Mouse (Mus musculus): ENCODE results near the gene Cryba4.
A peak's percentile ranks its signal among the peaks of the same experiment; 100 is the strongest.

Gene Cryba4

DNA sequence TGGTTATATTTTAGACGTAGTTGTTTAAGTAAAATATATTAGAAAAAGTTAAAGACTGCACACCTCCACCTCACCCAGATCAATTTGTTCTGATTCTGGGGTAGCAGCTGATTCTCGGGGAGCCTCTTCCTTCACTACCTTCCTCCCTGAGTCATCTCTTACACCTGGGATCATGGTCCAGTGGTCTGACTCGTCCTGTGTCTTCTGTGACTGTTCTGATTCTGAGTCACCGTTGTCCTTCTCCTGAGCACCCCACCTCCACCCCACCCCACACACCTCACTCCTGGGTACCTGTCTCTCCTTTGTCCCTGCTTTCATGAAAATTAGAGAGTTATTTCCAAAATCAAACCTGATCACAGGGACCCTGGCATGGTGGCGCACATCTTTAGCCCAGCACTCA, 12.8 kb upstream of the Cryba4 start:
- no peak for DNase-seq (ENCODE audit: low spot score)

DNA sequence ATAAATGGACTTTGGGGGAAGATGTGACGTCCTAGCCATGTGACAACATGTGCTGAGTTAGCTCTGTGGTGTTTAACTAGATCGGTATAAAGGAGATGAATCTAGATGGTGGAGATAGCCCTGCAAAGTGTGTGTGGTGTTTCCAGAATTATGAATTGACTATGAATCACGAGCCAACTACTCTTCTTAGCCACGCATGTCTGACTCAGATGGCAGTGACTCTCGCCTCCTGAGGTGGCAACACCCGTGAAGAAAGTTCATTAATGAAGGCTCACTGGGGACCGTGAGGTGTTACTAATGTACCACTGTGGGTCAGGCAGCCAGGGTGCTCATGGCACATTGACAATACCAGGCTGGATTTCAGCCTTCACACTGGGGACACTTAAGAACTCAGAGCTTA, 11.8 kb upstream of the Cryba4 start:
- no peak for DNase-seq (ENCODE audit: low spot score)

DNA sequence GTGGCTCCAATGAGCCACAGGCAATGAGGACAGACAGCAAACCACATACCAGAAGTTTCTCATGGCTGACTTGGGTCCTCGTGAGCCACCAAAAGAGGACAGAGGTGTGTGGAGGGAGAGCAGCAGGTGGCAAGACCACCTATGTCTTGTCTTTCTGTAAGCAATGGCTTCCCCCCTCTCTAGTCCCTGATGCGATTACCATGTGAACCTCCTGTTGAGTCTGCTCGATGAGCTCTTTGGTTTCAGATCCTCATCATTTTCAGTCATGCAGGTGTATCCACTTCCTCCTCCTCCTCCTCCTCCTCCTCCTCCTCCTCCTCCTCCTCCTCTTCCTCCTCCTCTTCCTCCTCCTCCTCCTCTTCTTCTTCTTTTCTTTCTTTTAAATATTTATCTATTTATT, 8.5 kb upstream of the Cryba4 start:
- no peak for DNase-seq (ENCODE audit: low spot score)

DNA sequence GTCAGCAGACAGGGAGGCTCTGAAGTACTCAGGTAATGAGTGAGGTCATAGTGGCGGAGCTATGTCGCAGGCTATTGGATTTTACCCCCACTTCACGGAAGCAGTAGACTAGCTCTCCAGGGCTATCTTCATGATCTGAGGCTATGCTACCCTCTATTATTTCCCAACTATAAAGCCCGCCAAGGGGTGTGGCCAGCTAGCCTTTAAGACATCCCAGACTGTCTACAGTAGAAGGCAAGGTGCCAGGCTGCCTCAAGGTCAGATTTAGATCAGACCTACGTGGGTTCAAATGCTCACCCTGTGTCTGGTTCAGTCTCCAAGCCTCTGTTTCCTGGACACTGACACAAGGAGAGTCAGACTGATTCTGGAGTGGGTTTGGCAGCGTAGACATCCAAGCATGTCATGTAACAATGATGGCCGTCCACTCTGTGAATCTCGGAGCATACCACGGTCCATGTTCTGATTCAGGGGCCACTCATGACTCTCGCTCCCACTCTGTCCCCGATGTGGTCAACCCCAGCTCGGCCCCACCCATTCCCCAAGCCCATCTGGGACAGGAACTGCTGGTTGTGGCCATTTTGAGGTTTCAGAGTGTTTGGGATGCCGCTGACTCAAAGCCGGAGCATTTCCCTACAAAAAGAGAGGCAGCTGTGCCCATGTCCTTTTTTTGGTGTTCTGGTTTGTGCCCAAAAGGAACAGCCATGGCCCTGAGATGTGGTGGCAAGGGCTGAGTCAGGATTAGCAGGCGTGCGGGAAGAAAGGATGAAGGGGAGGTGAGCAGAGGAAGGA, 7.7 kb upstream of the Cryba4 start:
- no peak for DNase-seq (ENCODE audit: low spot score)

DNA sequence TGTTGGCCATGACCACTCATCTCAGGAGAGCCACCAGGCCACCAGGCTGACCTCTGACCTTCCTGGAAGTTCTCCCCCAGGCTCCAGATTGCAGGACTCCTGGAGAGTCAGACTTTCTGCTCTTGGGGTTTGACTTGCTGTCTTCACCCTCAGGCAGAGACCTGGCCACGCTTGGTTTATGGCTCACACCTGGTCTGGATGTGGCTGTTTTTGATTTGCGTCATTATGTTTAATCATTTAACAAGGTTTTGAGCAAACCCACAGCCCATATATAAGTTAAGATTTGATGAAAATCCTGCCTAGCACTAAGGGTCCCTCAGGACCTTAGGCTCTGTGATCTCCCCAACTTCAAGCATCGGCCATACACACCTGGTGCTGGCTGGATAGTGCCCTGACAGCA, 5.6 kb upstream of the Cryba4 start:
- DNase-seq (ENCODE audit: low spot score): no peak

DNA sequence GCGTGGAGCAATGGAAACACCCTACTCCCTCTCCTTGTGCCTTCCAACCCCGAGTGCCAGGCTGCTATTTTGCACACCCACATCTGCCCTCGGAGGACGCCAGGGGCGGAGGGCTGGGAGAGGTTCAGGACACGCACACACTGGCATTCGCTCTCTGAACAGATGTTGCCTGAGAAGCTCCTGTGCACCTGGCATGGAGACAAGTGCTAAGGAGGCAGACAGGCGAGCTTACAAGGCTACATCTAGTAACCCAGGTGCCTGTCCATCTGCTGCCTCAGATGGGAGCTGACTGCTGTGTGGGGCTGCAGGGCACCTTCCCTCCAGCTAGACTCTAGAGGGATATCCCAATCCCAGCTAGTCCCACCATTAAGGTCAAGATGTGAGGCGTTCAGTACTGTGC, 4.1 kb upstream of the Cryba4 start:
- no peak for DNase-seq (ENCODE audit: low spot score)

DNA sequence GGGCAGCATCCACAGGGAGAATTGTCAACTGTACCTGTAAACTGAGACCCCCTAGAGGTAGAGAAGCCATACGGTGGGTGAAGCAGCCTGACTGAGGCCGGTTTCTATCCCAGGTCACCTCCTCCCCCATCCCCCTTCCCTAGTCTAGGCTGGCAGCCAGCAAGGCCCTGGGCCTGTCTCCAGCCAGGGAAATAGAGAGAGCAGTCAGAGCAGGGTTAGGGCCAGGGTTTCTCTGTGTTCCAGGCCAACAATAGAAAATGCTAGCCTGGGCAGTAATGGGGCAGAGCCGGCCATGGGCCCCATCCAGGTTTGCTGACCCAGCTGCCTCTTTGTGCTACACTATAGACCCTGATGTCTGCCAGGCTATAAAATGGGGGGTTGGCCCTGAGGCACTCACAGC, 3.1 kb upstream of the Cryba4 start, which contains the start of gene Crybb1:
Gene Crybb1 (plus strand): TSS at position 390 of the 400 bp plus-strand sequence.
- peak; percentile 61 for DNase-seq (ENCODE audit: low spot score)

DNA sequence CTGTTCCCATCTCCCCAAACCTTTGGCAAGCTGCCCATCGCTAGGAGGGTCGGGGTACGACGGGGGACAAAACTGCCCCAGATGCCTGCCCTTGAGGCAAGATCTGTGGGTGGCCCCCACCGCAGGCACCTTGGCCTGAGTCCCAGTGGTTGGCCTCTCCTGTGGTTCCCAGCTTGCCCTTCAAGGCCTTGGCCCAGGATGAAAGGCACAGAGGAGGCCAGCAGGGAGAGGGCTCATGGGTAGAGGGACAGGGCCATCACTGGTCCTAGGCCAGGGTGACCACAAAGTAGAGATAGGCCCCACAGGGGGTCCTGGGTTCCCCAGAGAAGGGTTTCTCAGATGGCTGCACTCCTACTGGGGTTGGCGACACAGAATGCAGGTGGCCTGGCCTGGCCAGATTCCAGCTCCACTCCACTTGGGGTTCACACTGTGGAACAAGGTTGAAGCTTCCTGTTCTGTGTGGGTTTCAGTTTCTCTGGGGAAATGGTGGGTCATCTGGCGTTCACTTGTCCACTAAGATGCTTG, 2.0 kb upstream of the Cryba4 start:
- peak; percentile 79 for DNase-seq (ENCODE audit: low spot score)

DNA sequence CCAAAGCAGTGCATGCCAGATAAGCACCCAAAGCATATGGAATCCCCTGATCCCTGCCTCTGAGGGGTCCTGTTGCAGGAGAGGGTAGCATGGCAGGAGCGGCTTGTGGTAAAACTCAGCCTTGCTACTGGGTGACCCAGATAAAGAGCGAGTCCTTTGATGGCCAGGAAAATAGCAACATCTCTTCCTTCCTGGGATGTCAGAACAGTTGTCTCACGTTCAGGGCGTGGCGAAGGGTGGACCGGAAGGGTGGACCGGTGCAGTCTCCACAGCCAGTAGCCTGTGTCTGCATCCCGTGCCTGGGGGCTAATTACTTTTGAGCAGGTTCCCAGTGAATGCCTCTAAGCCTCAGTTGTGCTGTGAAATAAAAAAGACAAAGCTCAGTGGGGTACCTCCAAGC, 851 bp upstream of the Cryba4 start:
- DNase-seq (ENCODE audit: low spot score): no peak

DNA sequence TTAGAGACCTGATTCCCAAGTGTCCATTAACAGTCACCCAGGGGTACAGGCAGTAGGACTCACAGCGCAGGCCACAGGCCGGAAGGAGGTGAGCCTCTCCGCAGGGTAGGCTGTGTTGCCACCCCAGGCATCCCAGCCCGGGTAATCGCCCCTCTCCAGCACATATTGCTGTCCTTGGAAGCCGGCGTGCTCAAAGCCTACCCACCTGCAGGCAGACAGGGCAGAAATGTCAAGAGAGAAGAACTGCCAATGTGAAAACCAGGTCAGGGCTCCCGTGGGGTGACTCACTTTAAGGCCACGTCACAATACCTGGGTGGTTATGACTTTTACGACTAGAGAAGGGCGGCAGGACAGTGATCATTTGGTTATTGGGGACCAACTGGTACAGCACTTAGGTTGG, 3.2 kb downstream of the Cryba4 start:
- DNase-seq (ENCODE audit: low spot score): no peak

DNA sequence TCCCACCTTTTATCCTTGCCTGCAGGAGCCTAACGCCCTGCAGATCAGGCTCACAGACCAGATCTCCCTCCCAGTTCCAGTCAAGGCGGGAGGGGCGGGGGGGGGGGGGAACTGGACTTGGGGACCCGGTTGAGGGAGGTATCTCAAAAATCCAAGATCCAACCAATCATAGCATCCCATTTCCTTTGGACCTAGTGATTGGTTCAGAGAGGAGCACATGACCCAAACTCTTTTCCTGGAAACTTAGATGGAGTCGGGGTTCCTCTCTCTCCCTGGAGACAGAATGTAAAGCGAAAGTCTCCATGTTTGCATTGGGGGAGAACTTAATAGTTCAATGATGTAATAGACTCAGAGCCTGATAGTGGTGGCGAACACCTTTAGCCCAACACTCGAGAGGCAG, 4.9 kb downstream of the Cryba4 start:
- DNase-seq (ENCODE audit: low spot score): no peak

DNA sequence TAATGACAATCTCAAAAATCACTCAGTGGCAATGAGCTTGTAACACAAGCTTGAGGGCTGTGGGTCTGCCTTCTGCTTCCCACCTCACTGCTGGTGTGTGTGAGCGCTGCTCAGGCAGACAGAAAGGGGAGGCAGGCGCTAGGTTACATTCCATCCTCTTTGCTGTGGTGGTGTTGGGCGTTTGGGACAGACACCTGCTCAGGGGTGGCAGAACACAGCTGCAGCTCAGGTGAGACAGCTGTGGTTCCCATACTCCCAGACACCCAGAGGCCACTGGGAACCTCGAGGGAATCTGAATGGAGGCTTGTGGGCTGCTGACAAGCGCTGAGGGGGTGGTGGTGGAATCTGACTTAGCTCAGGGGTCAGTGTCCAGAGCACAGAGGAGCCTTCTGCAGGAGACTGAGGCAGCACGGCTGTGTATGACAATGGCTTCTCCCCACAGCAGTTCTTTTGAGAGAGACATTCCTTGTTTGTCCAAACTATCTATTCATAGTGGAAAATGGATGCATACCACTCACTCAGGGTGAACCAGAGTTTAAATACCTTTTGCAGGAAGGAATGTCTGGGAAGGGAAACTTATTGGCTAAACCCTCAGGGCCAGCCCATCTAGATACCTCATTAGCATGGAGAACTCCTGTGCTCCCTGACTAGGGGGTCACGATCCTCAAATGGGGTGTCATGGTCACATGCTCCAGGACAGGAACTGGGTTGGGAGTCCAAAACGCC, 7.3 kb downstream of the Cryba4 start:
- no peak for DNase-seq (ENCODE audit: low spot score)

DNA sequence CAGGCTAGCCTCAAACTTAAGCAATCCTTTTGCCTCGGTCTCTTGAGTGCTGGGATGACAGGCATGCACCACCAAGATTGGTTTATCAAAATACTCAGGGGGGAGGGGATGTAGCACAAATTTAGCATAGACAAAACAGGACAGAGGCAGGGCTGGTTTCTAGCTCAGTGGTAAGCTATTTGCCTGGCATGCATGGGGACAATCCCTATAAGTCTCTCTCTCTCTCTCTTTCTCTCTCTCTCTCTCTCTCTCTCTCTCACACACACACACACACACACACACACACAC, 8.1 kb downstream of the Cryba4 start:
- DNase-seq (ENCODE audit: low spot score): no peak

DNA sequence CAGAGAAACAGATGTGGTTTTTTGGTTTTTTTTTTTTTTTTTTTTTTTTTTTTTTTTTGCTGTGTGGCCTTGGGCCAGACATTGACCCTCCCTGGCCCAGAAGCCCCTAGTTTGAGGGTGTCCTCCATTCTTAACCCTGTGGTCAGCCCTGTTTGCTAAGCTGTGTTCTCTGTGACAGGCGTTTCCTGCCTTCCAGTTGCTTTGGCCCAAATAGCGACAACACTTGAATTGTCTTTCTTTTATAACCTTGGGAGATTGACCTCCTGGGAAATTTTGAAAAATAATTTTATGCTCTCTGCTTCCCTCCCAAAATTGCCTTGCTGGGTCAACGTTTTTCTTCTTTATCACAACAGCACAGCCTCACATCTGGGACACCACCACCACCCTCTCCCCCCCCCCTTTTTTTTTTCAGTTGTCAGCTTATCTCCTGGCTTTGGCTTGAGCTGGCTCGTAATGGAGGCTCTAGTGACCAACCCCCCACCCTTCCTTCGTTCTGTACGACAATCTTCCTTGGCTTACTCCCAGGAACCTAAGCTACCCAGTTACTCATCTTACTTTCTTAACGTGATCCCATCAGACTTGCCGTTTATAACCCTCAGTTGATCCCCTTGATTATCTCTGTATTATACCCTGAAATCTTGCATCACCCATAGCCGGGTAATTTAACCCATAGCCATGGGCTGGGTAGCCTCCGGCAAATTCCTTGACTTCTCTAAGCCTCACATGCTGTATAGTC, 8.6 kb downstream of the Cryba4 start:
- DNase-seq (ENCODE audit: low spot score): no peak

DNA sequence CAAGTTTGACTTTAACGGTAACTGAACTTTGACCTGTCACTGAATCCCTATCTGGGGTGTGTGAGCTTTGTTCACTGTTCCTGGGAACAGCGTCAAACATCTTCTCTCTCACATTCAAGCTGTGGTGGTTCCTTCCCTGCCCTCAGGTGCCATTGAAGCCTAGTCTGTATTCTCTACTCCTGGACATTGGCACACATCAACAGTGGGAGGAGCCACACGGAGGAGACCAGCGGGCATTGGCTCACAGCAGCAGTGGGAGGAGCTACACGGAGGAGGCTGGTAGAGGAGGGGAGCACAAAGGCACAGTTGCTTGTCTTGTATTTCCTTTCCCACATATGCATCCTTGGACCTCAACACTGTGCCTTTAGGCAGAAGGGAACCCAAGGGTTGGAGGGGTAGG, 9.3 kb downstream of the Cryba4 start:
- DNase-seq (ENCODE audit: low spot score): no peak

DNA sequence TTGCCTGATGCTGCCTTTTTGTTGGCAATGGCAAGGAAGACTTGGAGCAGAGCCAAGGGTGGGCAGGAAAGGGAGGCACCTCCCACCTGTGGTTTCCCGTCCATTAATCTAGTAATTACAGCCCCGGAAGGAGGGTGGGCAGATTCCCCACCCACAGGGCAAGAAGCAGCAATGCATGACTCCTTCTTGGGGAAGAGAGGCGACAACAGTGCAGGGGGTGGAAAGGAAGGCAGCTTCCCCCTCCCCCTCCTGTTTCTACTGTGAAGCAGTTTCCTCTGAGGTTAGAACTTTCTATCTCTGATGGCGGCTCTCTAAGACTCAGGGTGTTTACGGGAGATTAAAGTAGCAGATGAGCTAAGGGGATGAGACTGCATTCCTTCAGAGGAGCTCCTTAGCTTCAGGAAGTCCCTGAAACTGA, 9.9 kb downstream of the Cryba4 start:
- no peak for DNase-seq (ENCODE audit: low spot score)

DNA sequence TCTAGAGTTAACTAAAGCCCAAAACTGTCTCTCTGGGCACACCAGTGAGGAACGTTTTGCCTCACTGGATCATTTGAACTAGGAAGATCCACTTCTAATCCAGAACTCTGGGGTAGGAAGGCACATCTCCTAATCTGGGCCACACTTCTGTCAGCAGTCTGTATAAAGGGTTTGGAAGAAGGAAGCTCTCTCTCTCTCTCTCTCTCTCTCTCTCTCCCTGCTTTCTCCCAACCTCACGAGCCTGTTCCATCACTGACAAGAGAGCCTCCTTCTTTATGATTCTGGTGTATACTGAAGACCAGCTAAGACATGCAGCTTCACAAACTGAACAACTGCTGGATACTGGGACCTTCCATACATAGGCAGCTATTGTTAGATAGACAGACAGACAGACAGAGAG, 10.5 kb downstream of the Cryba4 start:
- no peak for DNase-seq (ENCODE audit: low spot score)

DNA sequence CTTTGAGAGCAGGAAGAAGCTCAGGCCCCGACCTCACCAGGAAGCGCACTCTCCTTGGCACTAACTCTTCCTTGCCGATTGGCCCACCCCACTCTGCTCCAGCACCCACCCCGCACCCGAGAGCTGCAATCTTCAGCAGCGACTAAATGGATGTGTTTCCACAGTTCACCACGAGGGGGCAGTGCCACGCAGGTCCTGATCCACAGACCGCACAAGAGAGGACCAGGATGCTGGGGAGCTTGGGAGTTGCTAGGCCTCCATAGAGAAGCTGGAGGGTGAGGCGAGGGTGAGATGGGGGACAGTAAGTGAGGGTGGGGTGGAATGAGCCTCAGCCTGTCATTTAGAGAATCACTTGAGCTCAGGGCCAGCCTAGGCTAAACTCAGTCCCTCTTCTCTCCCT, 11.6 kb downstream of the Cryba4 start:
- DNase-seq (ENCODE audit: low spot score): peak; percentile 94

DNA sequence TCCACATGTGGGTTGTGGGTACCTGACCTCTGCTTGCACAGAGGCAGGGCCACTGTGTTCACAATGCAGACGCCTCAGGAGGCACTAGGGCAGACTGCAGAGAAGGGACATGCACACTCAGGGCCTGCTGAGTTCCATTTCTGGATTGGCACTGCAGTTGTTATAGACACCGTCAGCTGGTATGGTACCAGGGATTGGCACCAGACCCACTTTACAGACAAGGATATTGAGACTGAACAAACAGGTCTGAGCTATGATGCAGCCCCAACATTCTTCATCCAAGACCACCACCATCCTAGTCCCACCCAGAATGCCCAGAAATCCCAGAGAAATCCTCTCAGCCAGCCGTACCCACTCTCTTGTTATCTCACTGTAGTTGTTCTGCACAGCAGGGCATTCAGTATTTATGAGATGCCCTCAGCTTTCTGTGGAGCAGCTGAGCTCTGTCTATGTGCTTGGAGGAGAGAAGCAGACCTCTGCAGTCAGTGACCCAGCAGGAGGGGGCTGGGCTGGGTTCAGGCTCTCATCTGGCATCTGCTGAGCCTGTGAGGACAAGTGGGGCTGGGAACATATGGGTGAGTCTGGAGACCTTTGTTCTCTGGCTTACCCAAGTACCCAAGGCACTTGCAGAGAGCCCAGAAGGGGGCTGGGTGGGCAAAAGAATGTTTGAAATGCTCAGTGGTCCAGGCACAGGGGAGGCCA, 13.4 kb downstream of the Cryba4 start:
- DNase-seq (ENCODE audit: low spot score): no peak

DNA sequence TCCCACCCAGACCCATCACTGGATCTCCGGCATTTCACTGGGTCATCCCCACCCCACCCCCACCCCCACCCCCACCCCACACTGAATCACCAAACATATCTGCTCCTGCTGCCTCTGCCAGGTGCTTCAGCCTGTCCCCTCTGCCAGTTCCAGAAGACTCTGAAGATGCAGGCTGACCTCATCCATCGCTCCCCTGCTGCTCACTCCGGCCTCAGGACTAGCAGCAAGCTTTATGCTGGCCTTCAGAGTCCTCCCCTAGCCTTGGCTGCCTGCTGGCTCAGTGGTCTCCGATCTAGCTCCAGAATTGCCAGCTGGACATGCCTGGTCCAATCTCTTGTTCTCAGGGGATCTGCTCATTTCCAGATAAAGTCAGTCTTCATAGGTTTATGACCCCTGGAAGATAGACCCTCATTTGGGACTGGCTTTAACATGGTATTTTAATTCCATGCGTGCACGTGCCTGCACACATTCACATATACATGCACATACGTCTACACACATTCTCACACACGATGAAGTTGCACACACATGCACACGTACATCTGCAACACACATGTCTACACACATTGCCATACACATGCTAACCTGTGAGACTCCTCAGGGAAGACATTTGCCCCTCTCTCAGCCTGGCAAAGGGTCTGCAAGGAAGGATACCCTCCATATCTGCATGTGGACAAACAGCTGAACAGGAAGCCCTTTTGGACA, 14.3 kb downstream of the Cryba4 start:
- DNase-seq (ENCODE audit: low spot score): no peak

DNA sequence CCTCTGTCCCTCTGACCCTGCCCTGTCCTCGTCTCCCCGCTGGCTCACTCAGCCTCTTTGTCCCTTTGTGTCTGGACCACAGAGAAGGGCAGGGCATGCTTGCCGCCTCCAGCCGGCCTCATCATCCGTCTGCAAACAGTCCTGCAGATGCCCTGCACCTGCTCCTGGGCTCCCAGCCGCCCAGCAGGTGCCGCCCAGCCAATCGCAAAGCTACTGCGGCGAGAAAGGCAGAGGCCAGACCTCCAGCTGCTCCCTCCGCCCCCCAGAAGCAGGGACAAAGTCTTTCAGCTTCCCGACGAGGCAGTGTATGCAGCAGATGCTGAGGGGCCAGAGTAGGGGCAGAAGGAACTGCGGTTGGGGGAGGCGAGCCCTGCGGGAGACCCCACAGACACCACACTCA, 14.9 kb downstream of the Cryba4 start:
- no peak for DNase-seq (ENCODE audit: low spot score)

DNA sequence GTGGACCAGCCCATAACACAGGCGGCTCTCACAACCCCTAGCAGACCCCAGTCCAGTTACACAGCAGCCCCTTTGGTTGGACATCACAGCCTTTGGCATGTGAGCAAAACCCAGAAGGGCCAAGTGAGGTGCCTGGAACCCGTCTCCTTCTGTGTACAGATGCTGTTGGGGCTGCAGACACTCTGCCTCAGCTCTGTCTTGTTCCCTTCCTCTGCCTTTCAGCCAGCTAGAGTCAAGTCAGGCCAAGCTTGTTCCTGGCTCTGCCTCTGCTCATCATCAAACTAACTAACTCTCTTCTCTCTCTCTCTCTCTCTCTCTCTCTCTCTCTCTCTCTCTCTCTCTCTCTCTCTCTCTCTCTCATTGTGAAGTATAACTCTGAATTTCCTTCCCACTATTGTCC, 15.7 kb downstream of the Cryba4 start:
- DNase-seq (ENCODE audit: low spot score): no peak
